Mouse (Mus musculus) neural tube, embryonic 13.5 days (tissue): ENCODE measurements around the gene Tm7sf2. TPM values are rescaled to one million over a fixed set of nuclear protein-coding genes. Genes with fewer than 3 reads are reported as not detected.
A peak's percentile ranks its signal among the peaks of the same experiment; 100 is the strongest.

ENCODE experiments used
- microRNA-seq: library from miRNA; unstranded; fragments of <30 nt; microRNA quantifications from one replicate; pipeline ENCODE4, GENCODE M21; 2016
- polyA plus RNA-seq: library from polyadenylated mRNA; unstranded; fragments of >200 nt; fragmentation: Nextera tagmentation; extraction: Ambion mirVana; gene quantifications from 2 replicates; pipeline ENCODE4 v1.2.1, GENCODE M21; 2015

Tm7sf2 gene
- polyA plus RNA-seq, 1 experiment from 2014 or later, result 49.6 TPM

Small RNA genes lying within 50 kb of the gene (microRNA-seq; reads per million reads assigned to microRNA genes)
- gene Mir6988, result 1.8 reads per million, percentile 5 among the genes with 10 or more reads in this experiment

Other genes with a start within 250 kb of the Tm7sf2 start
- 21.1 and 23.3 TPM in 2 replicates for gene Frmd8, start 193.1 kb downstream of the Tm7sf2 start, polyA plus RNA-seq
- 1.6 and 2.3 TPM in 2 replicates for gene Slc25a45, start 190.6 kb downstream of the Tm7sf2 start, polyA plus RNA-seq
- 11.1 and 11.4 TPM in 2 replicates for gene Tigd3, start 174.2 kb downstream of the Tm7sf2 start, polyA plus RNA-seq
- gene Dpf2, start 155.4 kb downstream of the Tm7sf2 start, polyA plus RNA-seq, result 117 and 135 TPM in 2 replicates
- gene Cdc42ep2, start 143.6 kb downstream of the Tm7sf2 start, polyA plus RNA-seq, result 11.8 and 13.5 TPM in 2 replicates
- 20.8 and 24.8 TPM in 2 replicates for gene Pola2, start 104.2 kb downstream of the Tm7sf2 start, polyA plus RNA-seq
- gene Slc22a20, start 82.2 kb downstream of the Tm7sf2 start, polyA plus RNA-seq, result not detected in 2 replicates
- gene Capn1, start 52.5 kb downstream of the Tm7sf2 start, polyA plus RNA-seq, result 6.9 and 7.5 TPM in 2 replicates
- 36.2 and 37.0 TPM in 2 replicates for gene Syvn1, start 21.8 kb downstream of the Tm7sf2 start, polyA plus RNA-seq
- 65.5 and 68.2 TPM in 2 replicates for gene Mrpl49, start 10.6 kb downstream of the Tm7sf2 start, polyA plus RNA-seq
- gene Fau, start 10.5 kb downstream of the Tm7sf2 start, polyA plus RNA-seq, result 578 and 624 TPM in 2 replicates
- gene Znhit2, start 7.2 kb downstream of the Tm7sf2 start, polyA plus RNA-seq, result 28.1 and 33.7 TPM in 2 replicates
- 74.2 and 74.5 TPM in 2 replicates for gene Vps51, start 8.9 kb upstream of the Tm7sf2 start, polyA plus RNA-seq
- gene Tmem262, start 11.7 kb upstream of the Tm7sf2 start, polyA plus RNA-seq, result not detected in 2 replicates
- 1.7 and 1.9 TPM in 2 replicates for gene Gm28374, start 13.9 kb upstream of the Tm7sf2 start, polyA plus RNA-seq
- 73.2 and 85.7 TPM in 2 replicates for gene Zfpl1, start 16.6 kb upstream of the Tm7sf2 start, polyA plus RNA-seq
- gene Cdca5, start 16.6 kb upstream of the Tm7sf2 start, polyA plus RNA-seq, result 6.4 and 7.3 TPM in 2 replicates
- gene AC131692.1, start 26.0 kb upstream of the Tm7sf2 start, polyA plus RNA-seq, result not detected in 2 replicates
- 0.23 and 0.32 TPM in 2 replicates for gene Naaladl1, start 37.4 kb upstream of the Tm7sf2 start, polyA plus RNA-seq
- 44.7 and 46.9 TPM in 2 replicates for gene Sac3d1, start 50.3 kb upstream of the Tm7sf2 start, polyA plus RNA-seq
- 51.6 and 56.8 TPM in 2 replicates for gene Snx15, start 59.9 kb upstream of the Tm7sf2 start, polyA plus RNA-seq
- gene Batf2, start 72.6 kb upstream of the Tm7sf2 start, polyA plus RNA-seq, result not detected in 2 replicates
- 111 and 126 TPM in 2 replicates for gene Arl2, start 73.2 kb upstream of the Tm7sf2 start, polyA plus RNA-seq
- gene Majin, start 116.0 kb upstream of the Tm7sf2 start, polyA plus RNA-seq, result not detected in 2 replicates
- 0.72 TPM in 1 of 2 replicates, not detected in the other for gene Gpha2, start 158.0 kb upstream of the Tm7sf2 start, polyA plus RNA-seq
- gene Ppp2r5b, start 167.5 kb upstream of the Tm7sf2 start, polyA plus RNA-seq, result 103 and 111 TPM in 2 replicates
- 11.6 and 11.8 TPM in 2 replicates for gene Atg2a, start 173.3 kb upstream of the Tm7sf2 start, polyA plus RNA-seq
- 85.5 and 101 TPM in 2 replicates for gene Ehd1, start 208.4 kb upstream of the Tm7sf2 start, polyA plus RNA-seq
- gene Cdc42bpg, start 238.1 kb upstream of the Tm7sf2 start, polyA plus RNA-seq, result 0.26 and 0.57 TPM in 2 replicates